8 mouse cellular contexts compared by ENCODE assay signal in the genomic region with DNA sequence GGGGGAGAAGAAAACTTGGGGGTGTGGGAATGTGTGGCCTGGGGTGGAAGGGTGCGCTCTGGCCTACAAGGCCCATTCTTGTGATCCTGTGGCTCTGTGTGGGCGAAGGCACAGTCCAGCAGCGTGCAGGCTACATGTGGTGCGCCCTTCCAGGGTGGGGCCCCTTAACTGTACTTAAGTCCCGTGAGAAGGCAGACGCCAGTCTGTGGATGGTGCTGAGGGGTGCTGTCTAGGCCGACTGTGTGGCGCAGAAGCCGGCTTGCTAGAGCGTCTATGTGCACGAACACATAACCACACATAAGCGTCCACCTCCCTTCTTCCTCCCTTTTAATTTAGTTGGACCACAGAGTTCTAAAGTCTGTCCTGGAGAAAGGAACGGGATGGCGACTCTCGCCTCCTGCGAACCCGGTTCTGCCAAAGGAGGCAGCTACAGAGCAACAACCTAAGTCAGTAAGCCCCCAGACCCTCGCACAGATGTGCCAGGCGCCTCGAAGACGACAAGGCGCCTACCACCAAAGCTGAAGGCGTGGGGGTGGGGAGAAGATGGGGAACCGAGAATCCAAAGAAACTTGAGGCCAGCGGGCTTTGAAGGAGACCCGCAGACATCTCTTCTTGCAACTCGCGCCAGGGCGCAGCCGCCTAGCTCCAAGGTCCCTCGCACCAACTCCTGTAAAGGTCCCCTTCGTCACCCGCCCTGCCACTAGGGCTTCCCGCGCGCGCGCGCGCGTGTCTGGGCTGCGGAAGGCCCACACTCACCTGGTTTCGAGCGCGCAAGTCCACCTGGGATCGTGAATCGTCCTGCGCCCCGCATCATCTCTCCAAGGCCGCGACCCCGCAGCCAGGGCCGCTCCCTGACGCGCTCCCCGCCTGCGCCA. TPM values are rescaled to one million over a fixed set of nuclear protein-coding genes. Genes with fewer than 3 reads are reported as not detected.
DNase-seq lines count a peak whose midpoint lies in the region; ATAC-seq and TF ChIP-seq lines count a peak whose summit lies in the region.

No protein-coding gene starts in this region.

- H3K36me3 ChIP-seq in hindbrain, embryonic 10.5 days, result no peaks in the 10 kb centered on the region
- H3K36me3 ChIP-seq in lung, postnatal 0 days (ENCODE audit: insufficient read depth, low read length), result no peaks in the 10 kb centered on the region

- H3K4me3 ChIP-seq in hindbrain, embryonic 10.5 days, result peak overlapping the region; percentile 59
- H3K4me3 ChIP-seq in lung, postnatal 0 days (ENCODE audit: low read depth, low read length), result peak overlapping the region; percentile 74

- ATAC-seq in lung, postnatal 0 days, result no peak

- peaks cover 41% of the 10 kb centered on the region for H3K4me1 ChIP-seq in hindbrain, embryonic 10.5 days (replicated peaks)
- H3K4me1 ChIP-seq in lung, postnatal 0 days (ENCODE audit: insufficient read depth, low read depth, low read length), result no peaks in the 10 kb centered on the region

- no peak for TF ChIP-seq EP300 in lung, postnatal 0 days (IDR thresholded peaks at IDR 0.05)

- DNase-seq in adrenal gland, adult 2 months, result peak; percentile 15
- no peak for DNase-seq in adrenal gland, postnatal 10 days
- peak; percentile 77 for DNase-seq in 3134 (ENCODE audit: extremely low read depth, insufficient read length, low spot score)
- DNase-seq in hindbrain, embryonic 10.5 days (ENCODE audit: low spot score), result peak; percentile 50
- peak; percentile 44 for DNase-seq in lung, postnatal 0 days (ENCODE audit: low spot score)
- DNase-seq in urinary bladder, postnatal 14 days (ENCODE audit: low spot score), result no peak
- DNase-seq in gastrocnemius, postnatal 10 days, result no peak
- no peak for DNase-seq in adrenal gland, adult 8-10 months

- no peak for TF ChIP-seq CTCF in lung, postnatal 0 days (IDR thresholded peaks at IDR 0.05)

- H3K9me3 ChIP-seq in hindbrain, embryonic 10.5 days, result no peaks in the 10 kb centered on the region
- H3K9me3 ChIP-seq in lung, postnatal 0 days (ENCODE audit: low read length), result no peaks in the 10 kb centered on the region

- H3K9ac ChIP-seq in lung, postnatal 0 days (replicated peaks; ENCODE audit: low read depth), result peak overlapping the region; percentile 80

- H3K4me2 ChIP-seq in lung, postnatal 0 days (replicated peaks; ENCODE audit: low read depth, low read length), result peak overlapping the region; percentile 79

- WGBS in hindbrain, embryonic 10.5 days, result 1% methylated on average over 57 of the region's 57 CpGs
- WGBS in lung, postnatal 0 days, result 3% methylated on average over 47 of the region's 57 CpGs

- peaks cover 100% of the 10 kb centered on the region for H3K27me3 ChIP-seq in hindbrain, embryonic 10.5 days (ENCODE audit: insufficient read depth, poor library complexity, severe bottlenecking)
- peaks cover 34% of the 10 kb centered on the region for H3K27me3 ChIP-seq in lung, postnatal 0 days (replicated peaks; ENCODE audit: insufficient read depth, low read length)

- H3K27ac ChIP-seq in hindbrain, embryonic 10.5 days, result no peak overlapping the region
- H3K27ac ChIP-seq in lung, postnatal 0 days (ENCODE audit: low read length), result peak overlapping the region; percentile 95

RNA-seq across cellular contexts. Expression of a gene that starts 1.7 kb away (rescaled TPM):
- total RNA-seq in adrenal gland, adult 2 months (2021), result under 1 TPM; 0.52 to 0.73 TPM
- 0.92 and 2.3 TPM in 2 replicates for polyA plus RNA-seq in adrenal gland, adult 2 months (2012; rRNA removed)
- 1 to 10 TPM; 1.4 to 1.7 TPM for total RNA-seq in adrenal gland, postnatal 10 days (2021)
- polyA plus RNA-seq in hindbrain, embryonic 10.5 days (2016; fragmentation: Nextera tagmentation; extraction: Ambion mirVana), result 3.9 and 4.9 TPM in 2 replicates
- 156 and 194 TPM in 2 replicates for polyA plus RNA-seq in lung, postnatal 0 days (2015; fragmentation: Nextera tagmentation; extraction: Ambion mirVana)
- total RNA-seq in gastrocnemius, postnatal 10 days (2021), result under 1 TPM; 0.16 to 0.27 TPM
- total RNA-seq in adrenal gland, adult 8-10 months (2022), result under 1 TPM; 0.17 to 0.46 (median 0.29) TPM

RNA-seq across cellular contexts. Expression of a gene that starts 25.7 kb away (rescaled TPM):
- total RNA-seq in adrenal gland, adult 2 months (2021), result 10 to 100 TPM; 31.8 to 35.6 TPM
- 62.7 and 65.6 TPM in 2 replicates for polyA plus RNA-seq in adrenal gland, adult 2 months (2012; rRNA removed)
- total RNA-seq in adrenal gland, postnatal 10 days (2021), result 10 to 100 TPM; 30.4 to 32.2 TPM
- polyA plus RNA-seq in hindbrain, embryonic 10.5 days (2016; fragmentation: Nextera tagmentation; extraction: Ambion mirVana), result 60.5 and 68.2 TPM in 2 replicates
- polyA plus RNA-seq in lung, postnatal 0 days (2015; fragmentation: Nextera tagmentation; extraction: Ambion mirVana), result 36.1 and 37.7 TPM in 2 replicates
- total RNA-seq in gastrocnemius, postnatal 10 days (2021), result 10 to 100 TPM; 13.0 to 17.7 TPM
- total RNA-seq in adrenal gland, adult 8-10 months (2022), result 10 to 100 TPM; 35.0 to 59.1 (median 47.1) TPM

RNA-seq across cellular contexts. Expression of a gene that starts 33.5 kb away (rescaled TPM):
- 1 to 10 TPM; 3.3 to 6.3 TPM for total RNA-seq in adrenal gland, adult 2 months (2021)
- polyA plus RNA-seq in adrenal gland, adult 2 months (2012; rRNA removed), result 14.4 and 15.2 TPM in 2 replicates
- total RNA-seq in adrenal gland, postnatal 10 days (2021), result 1 to 10 TPM; 4.1 to 6.1 TPM
- 7.0 and 13.7 TPM in 2 replicates for polyA plus RNA-seq in hindbrain, embryonic 10.5 days (2016; fragmentation: Nextera tagmentation; extraction: Ambion mirVana)
- 0.47 and 0.58 TPM in 2 replicates for polyA plus RNA-seq in lung, postnatal 0 days (2015; fragmentation: Nextera tagmentation; extraction: Ambion mirVana)
- total RNA-seq in gastrocnemius, postnatal 10 days (2021), result 1 to 10 TPM in 1 of 2 experiments, under 1 TPM in 1; 0.78 to 1.1 TPM
- total RNA-seq in adrenal gland, adult 8-10 months (2022), result 1 to 10 TPM; 3.9 to 5.9 (median 5.1) TPM

RNA-seq across cellular contexts. Expression of a gene that starts 45.3 kb away (rescaled TPM):
- under 1 TPM; 0.09 to 0.38 TPM for total RNA-seq in adrenal gland, adult 2 months (2021)
- 0.62 and 0.66 TPM in 2 replicates for polyA plus RNA-seq in adrenal gland, adult 2 months (2012; rRNA removed)
- under 1 TPM; 0.24 to 0.42 TPM for total RNA-seq in adrenal gland, postnatal 10 days (2021)
- polyA plus RNA-seq in hindbrain, embryonic 10.5 days (2016; fragmentation: Nextera tagmentation; extraction: Ambion mirVana), result 1.6 and 3.5 TPM in 2 replicates
- polyA plus RNA-seq in lung, postnatal 0 days (2015; fragmentation: Nextera tagmentation; extraction: Ambion mirVana), result 0.88 and 1.3 TPM in 2 replicates
- under 1 TPM; 0.09 to 0.27 TPM for total RNA-seq in gastrocnemius, postnatal 10 days (2021)
- under 1 TPM; 0.24 to 0.78 (median 0.54) TPM for total RNA-seq in adrenal gland, adult 8-10 months (2022)

Comparison
In these comparisons a context has a peak if more than half of its experiments do, and no peak if none do; other contexts are left out.
1. DNase-seq: peak in adrenal gland, adult 2 months (single experiment), 3134 (single experiment), hindbrain, embryonic 10.5 days (single experiment) and lung, postnatal 0 days (single experiment); none in adrenal gland, postnatal 10 days (single experiment), urinary bladder, postnatal 14 days (single experiment), gastrocnemius, postnatal 10 days (single experiment) and adrenal gland, adult 8-10 months (single experiment).